Mouse (Mus musculus): ENCODE measurements around the gene Slc13a3. TPM values are rescaled to one million over a fixed set of nuclear protein-coding genes. Genes with fewer than 3 reads are reported as not detected.

The Slc13a3 gene
- total and polyA plus RNA-seq, 3 experiments, result not detected

DNA sequence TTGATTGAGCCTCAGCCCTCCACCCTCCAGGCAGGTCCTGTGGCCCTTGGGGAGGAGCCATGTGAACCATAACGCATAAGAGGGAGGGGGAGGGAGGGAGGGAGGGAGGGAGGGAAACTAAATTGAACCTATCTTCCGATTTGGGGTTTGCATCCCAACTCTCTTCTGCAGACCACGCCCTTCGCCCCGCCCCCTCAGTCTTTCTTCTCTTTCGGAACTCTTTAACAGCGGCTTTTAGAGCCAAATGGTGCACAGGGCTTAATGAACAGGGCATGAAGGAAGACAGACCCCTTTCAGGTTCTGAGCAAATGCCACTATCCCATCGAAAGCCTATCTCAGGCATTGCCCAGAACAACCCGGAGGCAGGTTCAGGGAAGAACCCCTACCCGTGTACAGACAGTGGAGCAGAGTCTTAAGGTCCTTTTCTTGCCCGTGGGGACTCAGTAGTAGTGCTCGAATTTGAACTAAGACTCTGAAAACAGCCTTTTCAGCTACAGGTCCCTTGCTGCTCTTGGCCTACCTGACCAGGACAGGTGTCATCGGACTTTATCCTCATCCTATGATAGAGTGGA lies 105.1 kb downstream of the Slc13a3 start:
- no peak overlapping the region for H3K4me3 ChIP-seq (replicated peaks in 1 of 3; ENCODE audit: low read depth in 2 of 3, low read length in 2 of 3, poor library complexity in 1 of 3)
- peaks cover 3 to 7% of the 10 kb centered on the region in 2 experiments; a peak in 1 of 4 replicates for H3K4me1 ChIP-seq (ENCODE audit: control insufficient read depth in 1 of 2, insufficient read depth in 2 of 2)

GRCm38 (mm10) chr2:165367047-165367520 lies 105.9 kb downstream of the Slc13a3 start:
- H3K4me3 ChIP-seq (replicated peaks in 1 of 3; ENCODE audit: low read depth in 2 of 3, low read length in 2 of 3, poor library complexity in 1 of 3), result no peak overlapping the region
- TF ChIP-seq UBTF (IDR thresholded peaks at IDR 0.05; ENCODE audit: low read depth, low read length) (no peak), BHLHE40 (IDR thresholded peaks at IDR 0.05; ENCODE audit: low read depth, low read length) (no peak), NRF1 (IDR thresholded peaks at IDR 0.05; ENCODE audit: low read depth, low read length) (no peak), ELF1 (IDR thresholded peaks at IDR 0.05; ENCODE audit: low read depth, low read length) (no peak), PAX5 (IDR thresholded peaks at IDR 0.05; ENCODE audit: low read length) (no peak), MXI1 (IDR thresholded peaks at IDR 0.05; ENCODE audit: low read depth, low read length) (no peak)
- dilution Hi-C loops (cut with MboI; ENCODE audit: extremely low pct_ligation_motif_present, extremely low pct_unique_long_range_greater_than_20kb, low sequenced_read_pairs) (no loop called here), in situ Hi-C loops (cut with MboI; ENCODE audit: low pct_ligation_motif_present, low pct_unique_long_range_greater_than_20kb, low sequenced_read_pairs) (loop anchor here (10.0 kb wide), 2 partner anchors 108 to 422 kb away; partner anchors contain the start of genes Mmp9 and Slc13a3)
- H3K4me1 ChIP-seq (ENCODE audit: control insufficient read depth in 1 of 2, insufficient read depth in 2 of 2), result peaks cover 3 to 7% of the 10 kb centered on the region in 2 experiments; a peak in 1 of 4 replicates
- H3K36me3 ChIP-seq (replicated peaks in 1 of 2; ENCODE audit: control insufficient read depth in 1 of 2, insufficient read depth in 1 of 2, low read length in 1 of 2), result no peaks in the 10 kb centered on the region
- peaks cover 7% of the 10 kb centered on the region for H3K9me3 ChIP-seq (replicated peaks; ENCODE audit: low read length)
- peaks cover 59% of the 10 kb centered on the region for H3K27me3 ChIP-seq (replicated peaks)
- H3K9ac ChIP-seq (ENCODE audit: insufficient read depth, low read depth), result no peak overlapping the region
- no peak overlapping the region for H3K4me2 ChIP-seq (ENCODE audit: insufficient read depth, low read depth, poor library complexity, severe bottlenecking)
- no peak overlapping the region for H3K27ac ChIP-seq (ENCODE audit: insufficient read depth, low read depth)
- DNase-seq (ENCODE audit: extremely low read depth), result peak; percentile 3
- H3K79me2 ChIP-seq (replicated peaks; ENCODE audit: control insufficient read depth, extremely low read depth, insufficient read depth, poor library complexity, severe bottlenecking), result no peaks in the 10 kb centered on the region

More for the DNA sequence above, 105.1 kb downstream of the Slc13a3 start:
- no peak overlapping the region for H3K27ac ChIP-seq (ENCODE audit: insufficient read depth, low read depth)
- dilution Hi-C loops (cut with MboI; ENCODE audit: extremely low pct_ligation_motif_present, extremely low pct_unique_long_range_greater_than_20kb, low sequenced_read_pairs), result no loop called here
- no peaks in the 10 kb centered on the region for H3K79me2 ChIP-seq (replicated peaks; ENCODE audit: control insufficient read depth, extremely low read depth, insufficient read depth, poor library complexity, severe bottlenecking)
- TF ChIP-seq UBTF (IDR thresholded peaks at IDR 0.05; ENCODE audit: low read depth, low read length) (no peak), RCOR1 (conservative IDR thresholded peaks at IDR 0.05; ENCODE audit: low read depth, low read length) (no peak), POLR2AphosphoS2 (IDR thresholded peaks at IDR 0.05; ENCODE audit: low read depth, low read length) (no peak), MAFK (IDR thresholded peaks at IDR 0.05; ENCODE audit: insufficient replicate concordance, low read length) (no peak), TBP (conservative IDR thresholded peaks at IDR 0.05; ENCODE audit: low read depth, low read length) (no peak)
- H3K4me2 ChIP-seq (ENCODE audit: insufficient read depth, low read depth, poor library complexity, severe bottlenecking), result no peak overlapping the region
- no peak for DNase-seq (ENCODE audit: extremely low read depth)
- H3K27me3 ChIP-seq (replicated peaks), result peaks cover 56% of the 10 kb centered on the region
- H3K36me3 ChIP-seq (replicated peaks in 1 of 2; ENCODE audit: control insufficient read depth in 1 of 2, insufficient read depth in 1 of 2, low read length in 1 of 2), result no peaks in the 10 kb centered on the region
- H3K9me3 ChIP-seq (replicated peaks; ENCODE audit: low read length), result peaks cover 4% of the 10 kb centered on the region
- no peak overlapping the region for H3K9ac ChIP-seq (ENCODE audit: insufficient read depth, low read depth)
- in situ Hi-C loops (cut with MboI; ENCODE audit: low pct_ligation_motif_present, low pct_unique_long_range_greater_than_20kb, low sequenced_read_pairs), result loop anchor here (10.0 kb wide), 2 partner anchors 107 to 423 kb away; partner anchors contain the start of genes Mmp9 and Slc13a3
